Mouse (Mus musculus) brain, adult 2 months (tissue): ENCODE data around the gene Mcts2.
"Not testable (repeated sequence)": the region's sequence is repeated elsewhere in the genome, so short reads cannot be mapped to it uniquely, and the experiment has no call there.

ENCODE experiments used
- DNase-seq: peaks from one replicate; pipeline ENCODE4 v3.0.0; 2011; ENCODE audit warnings: low read depth, low spot score

The Mcts2 gene

DNA sequence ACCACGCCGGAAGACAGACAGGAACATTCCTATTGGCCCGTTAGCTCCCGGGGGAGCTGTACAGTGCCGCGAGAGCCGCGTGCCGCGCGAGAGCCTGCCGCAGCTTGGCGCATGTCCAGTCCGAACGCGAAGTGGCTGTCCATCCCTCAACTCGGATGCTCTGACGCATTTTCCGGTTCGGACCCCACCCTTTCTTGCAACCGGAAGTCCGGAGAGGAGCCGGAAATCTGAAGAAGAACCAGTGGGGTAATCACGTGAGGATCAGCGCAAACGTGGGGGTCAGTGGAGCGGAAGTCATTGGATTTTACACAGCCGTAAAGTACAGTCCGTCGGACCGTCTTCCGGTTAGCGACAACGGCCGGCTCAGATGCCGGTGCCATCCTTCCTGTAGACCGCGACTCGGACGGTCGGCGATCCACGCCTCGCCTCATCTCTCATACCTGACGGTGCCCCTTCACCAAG, at the start of gene Mcts2:
Gene Mcts2 (plus strand): TSS at position 230 of the 462 bp plus-strand sequence.
- peak; percentile 100 for DNase-seq

DNA sequence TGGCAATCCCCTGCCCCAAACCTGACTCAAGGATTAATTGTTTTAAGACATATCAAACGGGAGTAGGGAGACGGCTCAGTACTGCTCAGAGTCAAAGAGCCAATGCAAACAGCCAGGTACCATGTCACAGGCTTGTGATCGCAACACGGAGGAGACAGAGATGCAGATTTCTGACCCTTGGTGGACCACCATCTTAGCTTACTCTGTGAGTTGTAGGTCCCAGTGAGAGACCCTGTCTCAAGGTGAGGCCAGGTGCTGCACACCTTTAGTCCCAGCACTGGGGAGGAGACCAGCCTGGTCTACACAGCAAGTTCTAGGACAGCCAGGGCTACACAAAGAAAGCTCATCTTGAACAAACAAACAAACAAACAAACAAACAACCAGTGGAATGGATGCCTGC, 49.5 kb upstream of the Mcts2 start:
- DNase-seq: no peak

DNA sequence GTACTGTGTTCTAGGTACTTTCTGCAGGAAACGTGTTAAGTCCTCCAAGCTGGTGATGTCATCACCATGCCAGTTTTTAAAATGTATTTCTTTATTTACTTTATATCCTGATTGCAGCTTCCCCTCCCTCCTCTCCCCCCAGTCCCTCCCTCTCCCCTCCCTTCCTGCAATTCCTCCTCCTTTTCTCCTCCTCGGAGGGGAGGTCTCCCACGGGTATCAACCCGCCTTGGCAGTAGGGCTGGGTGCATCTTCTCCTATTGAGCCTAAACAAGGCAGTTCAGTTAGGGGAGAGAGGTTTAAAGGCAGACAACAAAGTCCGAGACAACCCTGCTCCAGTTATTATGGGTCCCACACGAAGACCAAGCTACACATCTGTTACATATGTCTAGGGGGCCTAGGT, 48.0 kb upstream of the Mcts2 start:
- no peak for DNase-seq

DNA sequence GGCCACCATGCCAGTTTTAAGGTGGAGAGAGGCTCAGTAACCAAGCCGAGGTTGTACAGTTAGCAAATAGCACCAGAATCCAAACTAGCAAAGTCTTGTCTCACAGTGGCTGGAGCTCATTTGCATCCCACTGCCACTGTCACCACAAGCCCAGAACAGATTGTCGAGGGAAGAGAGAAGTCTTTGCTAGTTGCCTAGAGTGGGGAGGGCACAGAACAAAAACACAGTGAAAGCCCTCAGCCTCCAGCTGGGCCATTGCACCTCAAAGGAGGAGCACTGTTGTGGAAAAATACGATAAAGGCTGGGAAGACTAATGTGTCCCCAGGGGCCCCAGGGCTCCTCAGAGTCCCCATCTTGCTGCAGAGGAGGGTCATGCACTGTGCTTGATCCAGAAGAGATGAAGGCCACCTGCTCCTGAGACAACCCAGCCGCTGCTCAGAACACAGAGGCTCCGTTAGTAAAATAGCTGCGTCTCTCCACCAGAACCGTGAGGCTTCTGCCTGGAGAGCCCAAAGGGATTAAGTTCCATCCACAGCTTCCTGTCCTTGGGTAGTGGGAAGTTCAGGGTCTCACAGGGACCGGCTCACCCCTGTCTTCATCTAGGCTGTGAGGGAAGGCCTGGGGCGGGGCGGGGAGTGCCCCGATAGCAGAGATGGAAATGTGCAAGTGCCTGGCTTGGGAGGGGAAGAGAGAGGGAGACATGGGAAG, 47.3 kb upstream of the Mcts2 start:
- no peak for DNase-seq

DNA sequence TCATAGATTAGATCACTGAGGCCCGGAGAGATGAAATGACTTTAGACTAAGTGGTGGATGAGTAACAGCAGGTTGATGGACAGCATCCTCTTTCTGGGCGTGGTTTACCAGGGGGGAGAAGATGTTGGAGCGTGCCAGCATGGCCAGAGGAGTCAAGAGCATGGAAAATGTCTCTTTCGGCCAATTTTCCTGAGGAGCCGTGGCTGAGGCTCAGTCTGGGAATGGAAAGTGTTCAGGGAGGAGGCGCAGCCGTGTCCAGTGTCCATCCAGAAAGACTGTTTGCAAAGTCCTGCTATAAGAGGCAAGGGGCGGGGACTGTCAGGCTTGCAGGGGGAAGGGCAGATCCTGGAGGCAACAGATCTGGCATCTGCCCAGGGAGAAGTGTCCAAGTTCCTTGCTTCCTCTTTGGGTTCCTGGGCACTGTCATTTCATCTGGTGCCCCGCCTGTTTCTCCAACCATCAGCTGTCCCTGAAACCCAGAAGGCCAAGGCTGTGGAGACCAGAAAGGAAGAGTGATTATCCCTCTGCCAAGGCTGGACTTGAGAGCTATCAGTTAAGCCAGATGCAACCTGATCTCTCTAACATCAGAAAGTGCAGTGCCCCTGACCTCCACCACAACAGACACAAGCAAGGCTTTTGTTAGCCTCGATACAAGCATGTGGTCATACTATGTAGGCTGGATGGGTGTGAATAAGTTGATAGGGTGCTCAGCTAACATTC, 33.8 kb upstream of the Mcts2 start:
- DNase-seq: no peak

DNA sequence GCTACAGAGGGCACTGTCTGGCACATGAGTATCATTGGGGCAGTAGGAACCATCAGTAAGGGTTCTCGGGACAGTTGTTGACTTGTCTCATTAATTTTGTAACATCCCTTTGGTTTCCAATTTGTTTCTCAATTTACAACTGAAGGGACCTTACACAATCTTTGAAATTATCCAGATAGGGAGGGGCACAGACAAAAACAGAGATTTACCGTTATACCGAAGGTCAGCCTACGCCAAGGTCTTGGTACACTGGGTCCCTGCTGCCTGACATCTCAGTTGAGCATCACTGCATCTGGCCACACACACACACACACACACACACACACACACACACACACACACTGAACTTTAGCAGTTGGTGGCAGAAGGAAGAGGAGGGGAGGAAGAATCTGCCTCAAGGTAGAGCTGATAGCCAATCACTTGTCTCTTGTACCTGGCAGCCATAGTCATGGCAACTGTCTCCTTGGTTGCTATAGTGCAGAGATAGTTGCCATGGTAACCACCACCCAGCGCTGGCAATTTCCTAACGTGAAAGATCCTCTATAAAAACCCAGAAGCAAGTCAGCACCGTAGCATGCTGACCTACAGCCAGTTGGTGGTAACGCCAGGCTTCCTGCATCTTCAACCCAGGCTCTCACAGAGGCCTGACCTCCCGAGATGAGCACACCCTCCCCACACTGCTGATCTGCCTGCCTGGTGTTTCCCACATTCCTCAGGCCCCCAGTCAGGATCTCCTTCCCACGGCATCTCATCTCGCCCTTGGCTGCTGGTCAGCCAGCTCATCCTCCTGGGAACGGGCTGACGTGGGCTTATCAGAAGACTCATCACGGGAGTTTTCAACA, 32.7 kb upstream of the Mcts2 start:
- peak; percentile 94 for DNase-seq

DNA sequence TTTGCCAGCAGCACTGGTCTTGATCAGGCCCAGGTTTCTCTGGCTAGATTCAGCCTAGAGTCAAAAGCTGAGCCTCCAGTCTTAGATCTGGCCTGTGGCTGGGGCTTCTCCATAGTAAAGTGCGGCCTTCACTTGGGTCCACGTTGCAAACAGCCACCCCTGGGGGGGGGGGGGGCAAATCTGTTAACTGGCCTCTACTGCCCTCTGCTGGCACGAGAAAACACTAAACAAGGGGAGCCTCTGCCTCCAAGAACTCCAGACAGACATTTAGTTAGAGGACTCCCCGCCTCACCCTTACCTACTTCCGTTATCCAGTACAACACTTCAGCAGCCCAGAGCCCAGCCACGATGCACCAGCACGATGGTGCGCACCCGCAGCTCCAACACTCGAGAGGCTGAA, 29.4 kb upstream of the Mcts2 start:
- no peak for DNase-seq

DNA sequence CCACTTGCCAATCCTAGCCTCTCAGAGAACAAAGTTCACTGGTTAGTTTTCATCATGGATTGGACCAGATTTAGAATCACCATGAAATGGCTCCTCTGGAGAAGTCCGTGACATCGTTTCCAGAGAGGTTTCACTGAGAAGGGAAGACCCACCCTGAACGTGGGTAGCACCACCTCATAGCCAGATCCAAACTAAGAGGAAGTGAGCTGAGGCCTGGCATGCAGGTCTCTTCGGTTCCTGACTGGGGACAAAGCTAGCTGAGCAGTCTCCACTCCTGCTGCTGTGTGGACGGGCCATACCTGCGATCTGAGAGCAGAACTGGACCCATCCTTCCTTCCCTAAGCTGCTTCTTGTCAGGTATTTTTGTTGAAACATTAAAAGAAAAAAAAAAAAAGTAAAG, 25.7 kb upstream of the Mcts2 start:
- DNase-seq: no peak

DNA sequence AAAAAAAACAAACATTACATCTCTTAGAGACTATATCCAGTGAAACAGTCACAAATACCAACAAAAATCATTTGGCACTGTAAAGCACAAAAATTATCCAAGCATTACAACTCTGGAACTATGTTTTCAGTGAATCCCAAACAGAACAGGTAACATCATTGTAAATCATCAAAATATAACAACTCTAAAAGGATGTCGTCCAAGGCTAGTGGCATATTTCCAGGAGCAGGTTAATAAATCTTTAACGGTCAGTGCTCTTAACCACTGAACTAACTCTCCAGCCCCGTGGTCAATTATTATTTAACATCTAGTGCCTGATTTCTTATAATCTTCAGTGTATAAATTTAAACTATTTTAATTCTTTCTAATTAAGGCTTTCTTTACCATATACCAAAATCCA, 20.6 kb upstream of the Mcts2 start:
- not testable (repeated sequence) for DNase-seq

DNA sequence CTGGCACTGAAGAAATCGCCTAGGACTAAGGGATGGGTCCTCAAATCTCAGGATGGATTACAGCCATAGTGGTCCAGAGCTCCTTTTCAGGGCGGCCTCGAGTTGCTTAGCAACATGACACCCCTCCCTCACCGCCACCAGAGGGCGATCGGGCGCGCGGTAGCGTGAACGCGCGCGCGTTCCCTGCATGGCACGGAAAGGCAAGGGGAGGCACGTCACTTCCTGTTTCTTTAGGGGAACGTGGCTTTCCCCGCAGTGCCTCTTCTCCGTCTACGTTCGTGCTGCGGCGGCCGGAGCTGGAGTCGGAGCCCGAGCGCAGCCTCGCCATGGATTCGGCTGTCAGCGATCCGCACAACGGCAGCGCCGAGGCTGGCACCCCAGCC, 17.6 kb upstream of the Mcts2 start, which contains the start of gene H13:
Gene H13 (plus strand): TSS at position 206 of the 383 bp plus-strand sequence.
- DNase-seq: peak; percentile 97

DNA sequence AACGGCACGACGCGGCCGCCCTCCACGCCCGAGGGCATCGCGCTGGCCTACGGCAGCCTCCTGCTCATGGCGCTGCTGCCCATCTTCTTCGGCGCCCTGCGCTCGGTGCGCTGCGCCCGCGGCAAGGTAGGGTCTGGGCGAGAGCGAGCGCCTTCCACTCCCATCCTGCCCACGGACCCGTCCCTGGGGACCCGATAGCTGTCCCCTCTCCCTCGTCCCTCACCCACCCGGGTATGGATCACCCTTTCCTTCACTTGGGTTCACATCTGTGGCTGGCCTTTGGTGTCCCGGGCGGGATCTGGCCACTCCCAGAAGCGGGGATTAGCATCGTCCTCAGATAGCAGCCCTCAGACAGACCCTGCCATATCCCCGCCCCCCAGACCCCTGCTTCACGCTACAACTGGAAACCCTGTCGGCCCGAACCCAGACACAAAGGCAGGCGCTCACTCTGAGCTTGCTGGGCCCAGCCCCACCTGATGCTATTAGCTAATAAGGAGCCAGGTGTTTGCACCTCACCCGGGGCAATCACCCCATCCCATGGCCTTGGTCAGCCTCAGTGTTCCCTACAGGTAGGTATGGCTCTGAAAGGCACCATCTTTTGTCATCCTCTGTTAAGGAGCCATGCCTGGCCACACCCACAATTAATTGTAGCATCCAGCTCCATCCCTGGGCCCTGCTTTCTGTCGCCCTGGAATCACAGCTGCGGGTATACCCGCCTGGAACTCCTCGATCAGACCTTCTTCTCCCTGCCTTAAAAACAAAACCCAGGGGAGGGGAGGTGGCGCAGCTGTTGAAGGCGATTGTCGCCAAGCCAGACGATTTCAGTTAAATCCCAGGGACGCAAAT, 17.0 kb upstream of the Mcts2 start:
- peak; percentile 40 for DNase-seq

DNA sequence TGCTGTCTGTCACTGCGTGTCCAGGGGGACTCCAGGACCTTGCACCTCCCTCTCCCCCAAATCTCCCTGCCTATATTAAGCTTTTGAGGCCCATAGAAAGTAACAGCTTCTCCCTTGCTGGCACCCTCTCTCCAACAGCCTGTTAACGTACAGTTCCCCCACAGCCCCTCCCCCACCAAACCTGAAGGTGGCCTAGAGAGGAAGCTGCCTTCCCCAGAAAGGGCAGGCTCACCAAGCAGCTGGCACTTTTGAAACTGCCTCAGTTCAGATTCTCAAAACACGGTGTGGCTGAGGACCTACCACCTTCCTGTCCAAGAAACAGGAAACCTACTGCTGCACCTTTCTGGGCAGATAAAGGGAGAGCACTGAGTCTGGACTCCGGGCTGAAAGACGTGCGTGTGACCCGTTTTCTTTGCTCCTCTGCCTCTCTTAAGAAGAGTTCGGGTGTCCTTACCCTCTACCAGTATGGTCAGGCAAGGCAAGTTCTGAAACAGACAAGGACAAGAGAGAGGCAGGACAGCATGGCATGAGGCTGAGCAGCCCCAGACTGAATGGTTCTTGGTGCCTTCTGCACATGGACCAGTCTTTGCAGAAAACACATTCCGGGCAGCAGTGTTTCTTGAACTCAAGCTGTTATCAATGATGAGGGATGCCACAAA, 15.7 kb upstream of the Mcts2 start:
- DNase-seq: no peak

DNA sequence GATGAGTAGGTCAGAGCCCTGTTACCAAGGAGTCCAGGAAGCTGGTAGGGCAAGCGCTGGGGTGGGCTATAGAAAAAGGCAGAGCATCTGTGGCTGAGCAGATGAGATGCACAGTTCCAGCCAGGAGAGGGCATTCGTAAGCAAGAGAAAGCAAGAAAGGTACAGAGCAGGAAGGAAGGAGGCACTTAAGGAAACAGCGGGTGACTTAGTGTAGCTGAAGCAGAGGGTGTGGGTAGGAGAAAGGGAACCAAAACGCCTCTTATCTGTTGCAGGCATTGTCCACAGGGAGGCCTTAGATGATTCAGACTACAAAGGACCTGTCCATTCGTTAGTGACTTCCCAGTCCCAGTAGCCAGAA, 15.2 kb upstream of the Mcts2 start:
- peak; percentile 88 for DNase-seq

DNA sequence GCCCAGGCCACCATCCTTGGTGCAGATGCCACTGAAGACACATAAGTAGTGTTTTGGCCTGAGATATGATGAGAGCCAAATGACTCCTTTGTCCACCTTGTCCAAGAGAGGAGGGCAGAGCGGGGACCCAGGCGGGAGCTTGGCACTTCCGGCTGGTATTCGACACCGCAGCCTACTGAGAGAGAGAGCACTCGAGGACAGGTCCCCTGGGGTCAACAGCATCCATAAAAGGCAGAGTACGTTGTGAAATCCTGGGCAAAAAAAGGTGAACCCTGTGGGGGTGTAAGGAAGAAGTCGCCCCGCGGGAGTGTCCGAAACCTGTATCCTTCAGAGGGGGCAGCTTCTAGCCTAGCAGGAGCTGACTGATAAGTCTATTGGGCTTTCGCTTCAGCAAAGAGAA, 14.7 kb upstream of the Mcts2 start:
- no peak for DNase-seq

DNA sequence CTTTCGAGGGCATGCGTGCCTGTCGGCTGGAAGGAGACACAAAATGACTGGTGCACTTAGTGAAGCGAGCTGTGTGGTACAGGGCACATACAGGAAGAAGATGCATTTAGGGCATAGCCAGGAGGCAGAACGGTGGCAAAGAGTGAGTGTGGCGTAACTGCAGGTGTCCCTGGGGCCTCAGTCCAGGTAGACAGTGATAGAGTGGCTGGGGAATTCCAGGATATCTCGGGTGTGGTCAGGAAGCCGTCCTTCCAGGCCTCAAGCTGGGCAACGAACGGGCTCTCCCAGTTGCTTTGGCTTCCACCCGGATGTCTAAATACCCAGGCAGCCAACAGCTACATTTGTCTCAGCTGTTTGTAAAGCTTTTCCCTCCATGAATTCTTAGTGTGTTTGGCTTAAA, 12.7 kb upstream of the Mcts2 start:
- DNase-seq: no peak

DNA sequence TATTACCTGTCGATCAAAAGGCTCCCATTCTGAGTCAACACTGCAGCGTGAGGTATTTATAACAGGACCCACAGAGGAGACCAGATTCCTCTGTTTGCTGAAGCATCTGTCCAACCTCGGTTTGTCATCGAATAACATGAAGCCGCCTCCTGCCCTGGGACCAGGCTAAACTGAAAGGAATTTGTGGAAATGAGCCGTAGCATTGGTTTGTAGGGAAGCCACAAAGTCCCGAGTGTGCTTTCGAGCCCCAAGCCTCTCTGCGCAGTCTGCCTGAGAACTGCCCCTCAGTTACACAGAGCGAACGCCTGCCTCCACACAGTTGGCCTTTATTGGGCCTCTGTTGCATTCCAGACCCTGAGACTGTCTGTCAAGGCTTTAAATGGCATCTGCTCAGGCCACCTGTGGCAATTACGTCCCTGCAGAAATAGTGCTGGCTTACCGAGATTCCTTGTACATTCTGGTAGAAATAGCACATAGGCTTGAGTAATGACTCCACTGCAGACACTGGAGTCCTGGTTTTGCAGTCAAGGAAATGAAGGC, 11.5 kb upstream of the Mcts2 start:
- DNase-seq: no peak

DNA sequence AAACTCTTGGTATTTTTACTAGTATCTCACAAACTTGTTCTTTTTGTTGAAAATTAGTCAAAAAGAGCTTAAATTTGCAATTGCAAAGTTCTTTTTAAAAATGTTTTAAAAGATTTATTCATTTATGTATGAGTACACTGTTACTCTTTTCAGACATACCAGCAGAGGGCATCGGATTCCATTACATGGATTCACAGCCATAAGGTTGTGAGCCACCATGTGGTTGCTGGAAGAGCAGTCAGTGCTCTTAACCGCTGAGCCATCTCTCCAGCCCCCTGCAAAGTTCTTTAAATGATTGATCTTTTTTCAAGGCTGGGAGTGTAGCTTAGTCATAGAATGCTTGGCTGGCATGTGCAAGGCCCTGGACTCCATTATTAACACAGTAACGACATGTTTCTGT, 8.5 kb upstream of the Mcts2 start:
- peak; percentile 87 for DNase-seq

DNA sequence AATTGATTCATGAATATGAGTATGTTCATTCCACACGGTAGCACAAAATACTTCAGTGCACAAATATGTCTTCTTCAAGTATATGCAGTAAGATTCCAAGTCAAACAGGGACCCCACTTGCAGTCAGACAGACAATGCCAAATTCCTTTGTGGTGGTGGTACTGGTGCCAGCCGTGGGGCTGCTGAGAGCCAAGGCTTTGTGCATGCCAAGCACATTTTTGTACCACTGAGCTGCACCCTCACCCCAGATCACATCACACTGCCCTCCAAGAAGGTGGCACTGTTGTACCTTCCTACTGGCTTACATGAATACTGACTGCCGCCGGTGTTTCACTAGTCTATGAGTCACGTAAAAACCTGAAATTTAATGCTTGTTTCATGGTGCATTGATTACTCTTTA, 7.9 kb upstream of the Mcts2 start:
- DNase-seq: no peak

DNA sequence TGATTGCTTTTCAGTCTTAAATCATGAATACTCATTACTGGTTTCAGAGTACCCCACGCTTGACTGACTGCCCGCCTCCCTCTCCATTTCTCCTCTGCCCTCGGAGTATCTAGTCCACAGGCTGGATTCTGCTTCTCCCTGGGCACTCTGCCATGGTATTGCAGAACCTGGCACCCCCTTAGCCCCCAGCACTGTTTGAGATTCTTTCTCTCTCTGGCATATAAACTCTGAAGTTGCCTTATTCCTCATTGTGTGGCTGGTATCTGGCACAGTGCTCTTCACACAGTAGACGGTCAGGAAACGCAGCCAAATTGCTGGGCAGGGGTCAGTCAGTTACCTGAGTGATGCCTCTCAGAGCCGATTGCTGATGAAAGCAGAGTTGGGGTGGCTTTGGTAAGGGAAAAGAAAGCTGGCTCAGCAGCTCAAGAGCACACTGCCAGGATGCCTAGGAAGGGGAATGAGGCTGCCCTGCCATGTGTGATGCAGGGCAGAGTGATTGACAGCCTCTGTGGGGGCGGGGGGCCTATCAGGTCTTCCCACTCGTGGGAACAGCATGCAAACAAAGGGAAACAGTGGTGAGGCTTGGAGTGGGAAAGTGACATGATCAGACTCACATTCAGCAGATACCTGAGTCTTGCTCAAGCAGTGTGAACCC, 7.0 kb upstream of the Mcts2 start:
- no peak for DNase-seq

DNA sequence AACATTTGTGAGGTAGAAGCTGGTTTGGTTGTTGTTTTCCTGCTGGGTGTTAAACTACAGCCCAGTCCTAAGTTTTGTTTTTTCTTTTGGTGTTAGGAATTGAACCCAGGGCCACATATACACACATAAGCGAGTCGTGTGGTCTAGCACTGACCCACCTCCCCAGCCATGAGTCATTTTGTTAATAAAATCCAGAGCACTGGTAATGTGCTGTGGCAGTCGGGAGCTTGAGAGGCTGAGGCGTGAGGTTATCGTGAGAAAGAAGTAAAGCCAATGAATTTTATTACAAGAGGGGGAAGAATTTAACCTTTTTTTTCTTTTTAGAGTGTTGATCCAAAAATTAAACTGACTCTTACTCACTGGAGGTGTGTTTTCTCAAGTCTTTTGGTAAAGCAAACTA, 3.7 kb upstream of the Mcts2 start:
- no peak for DNase-seq
